Mouse (Mus musculus) left cerebral cortex, adult 18-20 months (tissue): Measurements from ENCODE around the gene Tcf7l2. TPM values are rescaled to one million over a fixed set of nuclear protein-coding genes. Genes with fewer than 3 reads are reported as not detected.

Experiments used
- DNase-seq, 2 experiments: peaks; one replicate each; pipeline ENCODE4 v3.0.0; 2021 to 2022; ENCODE audit warnings: low spot score in 2 of 2, mixed read lengths in 1 of 2
- total RNA-seq, 2 experiments: library from RNA; stranded (reverse); gene quantifications; 2 replicates each; pipeline ENCODE4 v1.2.3; 2021

The Tcf7l2 gene
- total RNA-seq, 2 experiments from 2014 or later, result 7.4 to 8.9 TPM

- DNase-seq, result no peak
Measured at GRCm38 (mm10) chr19:55755462-55755861, 13.8 kb downstream of the Tcf7l2 start.

GRCm38 (mm10) chr19:55756707-55757106, 15.1 kb downstream of the Tcf7l2 start:
- no peak for DNase-seq

DNA sequence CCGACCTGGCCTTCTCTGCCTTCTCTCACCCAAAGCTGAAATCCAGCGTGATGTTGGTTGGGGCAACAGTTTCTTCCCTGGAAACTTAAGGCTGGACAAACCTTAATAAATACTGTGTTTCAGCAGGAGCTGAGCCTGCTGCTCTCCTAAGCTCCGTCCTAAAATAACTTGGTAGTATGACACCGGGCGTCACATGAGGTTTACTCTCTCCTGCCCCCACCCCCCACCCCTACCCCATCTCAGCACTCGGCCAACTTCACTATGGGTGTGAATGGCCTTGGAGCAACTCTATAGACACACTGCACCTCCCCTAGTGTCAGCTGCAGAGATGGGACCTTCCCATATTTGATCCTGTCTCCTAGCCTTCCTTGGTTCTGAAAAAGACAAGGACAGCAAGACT, 15.8 kb downstream of the Tcf7l2 start:
- DNase-seq, result no peak

DNA sequence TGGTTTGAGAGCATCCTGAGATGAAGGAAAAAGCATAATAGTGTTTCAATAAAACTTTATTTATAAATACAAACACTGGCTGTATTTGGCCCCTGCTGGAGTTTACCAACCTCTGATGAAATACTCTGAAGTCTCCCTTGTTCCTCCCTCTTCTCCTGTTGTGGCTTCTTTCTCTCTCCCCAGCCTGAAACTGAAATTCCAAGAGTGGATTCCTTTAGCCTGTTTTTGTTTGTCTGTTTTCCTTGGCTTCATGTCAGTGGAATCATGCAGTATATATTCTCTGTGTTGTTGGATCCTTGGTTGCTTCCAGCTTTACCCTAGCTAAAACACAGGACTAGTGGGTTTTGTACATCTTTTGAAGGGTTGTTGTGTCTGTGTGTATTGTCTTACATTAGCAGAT, 16.5 kb downstream of the Tcf7l2 start:
- DNase-seq, result no peak

GRCm38 (mm10) chr19:55759006-55759405, 17.4 kb downstream of the Tcf7l2 start:
- DNase-seq, result no peak

GRCm38 (mm10) chr19:55761086-55761485, 19.5 kb downstream of the Tcf7l2 start:
- DNase-seq, result no peak

DNA sequence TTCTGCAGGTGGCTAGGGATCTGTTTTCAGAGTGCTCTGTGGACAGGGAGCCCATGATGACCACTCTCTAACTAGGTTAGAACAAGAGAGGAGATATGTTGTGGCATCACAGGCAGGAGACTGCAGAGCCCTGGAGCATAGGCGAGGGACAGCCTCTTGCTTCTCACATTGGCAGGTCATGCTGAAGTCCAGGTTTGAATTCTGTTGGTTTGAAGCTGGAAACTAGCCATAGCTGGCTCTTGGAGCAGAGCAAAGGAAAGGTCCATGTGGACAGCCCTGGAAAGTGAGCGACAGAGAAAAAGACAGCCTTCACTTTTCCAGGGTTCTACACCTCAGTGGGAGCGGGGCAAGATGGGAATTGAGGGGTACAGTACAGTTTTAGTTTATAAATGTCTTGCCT, 20.6 kb downstream of the Tcf7l2 start:
- no peak for DNase-seq

- DNase-seq, result no peak
Measured at GRCm38 (mm10) chr19:55765814-55766213, 24.2 kb downstream of the Tcf7l2 start.

GRCm38 (mm10) chr19:55767104-55767503, 25.5 kb downstream of the Tcf7l2 start:
- no peak for DNase-seq

- DNase-seq, result no peak
Measured at GRCm38 (mm10) chr19:55767579-55767978, 26.0 kb downstream of the Tcf7l2 start.

- DNase-seq, result no peak
Measured at GRCm38 (mm10) chr19:55768246-55768645, 26.6 kb downstream of the Tcf7l2 start.

GRCm38 (mm10) chr19:55768889-55769288, 27.3 kb downstream of the Tcf7l2 start:
- no peak for DNase-seq

GRCm38 (mm10) chr19:55774334-55774733, 32.7 kb downstream of the Tcf7l2 start:
- DNase-seq, result peak in 1 of 2 experiments; percentile 5

GRCm38 (mm10) chr19:55774824-55775223, 33.2 kb downstream of the Tcf7l2 start:
- DNase-seq, result no peak

DNA sequence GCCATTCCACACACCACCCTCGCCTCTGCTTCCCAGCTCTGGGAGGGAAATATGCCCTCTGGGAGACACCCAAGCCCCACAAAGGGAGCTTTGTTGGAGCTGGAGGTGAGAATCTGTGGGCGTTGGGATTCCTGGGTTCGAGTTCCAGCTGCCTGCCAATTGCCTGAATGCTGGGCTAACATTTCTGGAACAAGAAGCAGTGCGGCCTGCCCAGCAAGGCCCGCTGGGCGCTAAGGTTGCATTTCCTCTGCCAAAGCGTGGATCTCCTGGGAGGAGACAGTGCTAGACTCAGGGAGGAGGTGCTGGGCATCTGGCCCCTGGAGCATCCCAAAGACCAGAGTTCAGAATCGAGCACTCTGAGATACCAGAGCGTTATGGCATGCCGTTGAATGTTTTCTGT, 38.3 kb downstream of the Tcf7l2 start:
- DNase-seq, result no peak

DNA sequence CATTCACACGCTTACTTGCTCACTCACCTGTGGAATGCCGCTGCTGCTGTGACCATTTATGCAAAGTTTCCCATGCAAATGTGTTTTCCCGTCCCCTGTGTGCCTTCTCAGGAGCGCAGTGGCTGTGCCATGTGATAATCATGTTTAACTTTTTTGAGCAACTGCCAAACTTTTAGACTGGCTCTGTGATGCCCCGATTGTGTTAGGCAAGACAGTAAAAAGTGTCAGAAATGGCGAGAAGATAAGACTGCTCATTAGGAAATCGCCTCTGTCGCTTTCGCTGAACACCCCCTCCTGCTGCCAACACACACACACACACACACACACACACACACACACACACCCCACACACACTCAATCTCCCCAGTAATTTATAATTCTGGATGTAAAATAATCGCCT, 39.5 kb downstream of the Tcf7l2 start:
- no peak for DNase-seq

GRCm38 (mm10) chr19:55781681-55782080, 40.1 kb downstream of the Tcf7l2 start:
- DNase-seq, result no peak

DNA sequence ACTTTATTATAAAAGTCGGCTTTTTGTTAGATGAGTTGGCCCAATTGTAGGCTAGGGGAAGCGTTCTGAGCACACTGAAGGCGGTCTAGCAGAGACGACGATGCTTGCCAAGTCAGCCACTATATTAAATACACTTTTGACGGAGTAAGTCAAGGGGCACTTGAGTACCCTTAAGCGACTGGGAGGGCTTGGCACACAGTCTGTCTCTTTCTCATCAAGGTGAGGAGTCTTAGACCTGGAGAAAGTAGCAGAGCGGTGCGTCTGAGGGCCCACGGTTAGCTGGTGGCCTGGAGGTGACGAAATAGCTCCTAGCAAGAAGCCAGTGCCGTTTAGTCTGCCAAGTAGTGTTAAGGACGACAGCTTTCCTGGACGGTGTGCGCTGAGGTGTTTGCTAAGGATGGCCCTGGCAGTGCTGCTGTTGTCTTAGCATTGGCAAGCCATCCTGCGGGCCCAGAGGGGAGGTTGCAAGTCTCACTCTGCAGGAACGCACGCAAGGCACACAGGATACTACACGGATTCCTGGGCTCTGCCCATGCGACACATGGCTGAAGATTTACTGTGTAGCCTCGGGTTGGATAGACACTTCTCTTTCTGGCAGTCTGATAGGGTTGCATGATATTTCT, 43.3 kb downstream of the Tcf7l2 start:
- no peak for DNase-seq

GRCm38 (mm10) chr19:55787420-55787819, 45.8 kb downstream of the Tcf7l2 start:
- no peak for DNase-seq

DNA sequence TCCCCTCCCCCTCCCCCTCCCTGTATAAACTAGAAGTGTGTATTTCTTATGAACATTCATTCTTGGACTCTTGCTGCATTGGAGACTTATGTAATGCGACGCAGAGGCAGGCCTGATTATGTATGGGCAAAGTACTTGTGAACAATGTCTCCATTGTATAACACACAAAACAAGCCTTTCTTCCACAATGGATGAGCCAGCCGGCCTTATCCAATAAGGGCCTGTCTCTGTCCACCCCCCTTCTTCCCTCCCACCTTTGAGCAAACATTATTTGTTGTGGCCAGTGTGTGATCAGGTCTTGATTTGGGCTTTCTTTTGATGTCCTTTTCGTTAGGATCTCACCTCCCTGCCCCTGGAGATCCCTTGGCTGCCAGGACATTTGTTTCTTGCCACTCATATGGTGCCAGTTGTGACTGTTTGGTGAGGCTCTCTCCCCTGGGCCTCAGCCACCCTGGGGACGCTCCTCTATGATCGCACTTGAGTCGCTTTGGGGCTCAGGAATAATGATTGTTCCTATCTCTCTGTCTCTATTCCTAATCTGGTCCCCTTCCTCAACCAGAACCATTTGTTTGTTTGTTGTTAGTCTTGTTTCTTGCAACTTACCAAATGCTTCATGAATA, 46.8 kb downstream of the Tcf7l2 start:
- peak in 1 of 2 experiments; percentile 5 for DNase-seq

- DNase-seq, result no peak
Measured at GRCm38 (mm10) chr19:55788905-55789295, 47.3 kb downstream of the Tcf7l2 start.

GRCm38 (mm10) chr19:55789838-55790237, 48.2 kb downstream of the Tcf7l2 start:
- no peak for DNase-seq

- no peak for DNase-seq
Measured at GRCm38 (mm10) chr19:55791293-55791692, 49.7 kb downstream of the Tcf7l2 start.
